8 mouse cellular contexts compared by ENCODE assay signal in the genomic region with DNA sequence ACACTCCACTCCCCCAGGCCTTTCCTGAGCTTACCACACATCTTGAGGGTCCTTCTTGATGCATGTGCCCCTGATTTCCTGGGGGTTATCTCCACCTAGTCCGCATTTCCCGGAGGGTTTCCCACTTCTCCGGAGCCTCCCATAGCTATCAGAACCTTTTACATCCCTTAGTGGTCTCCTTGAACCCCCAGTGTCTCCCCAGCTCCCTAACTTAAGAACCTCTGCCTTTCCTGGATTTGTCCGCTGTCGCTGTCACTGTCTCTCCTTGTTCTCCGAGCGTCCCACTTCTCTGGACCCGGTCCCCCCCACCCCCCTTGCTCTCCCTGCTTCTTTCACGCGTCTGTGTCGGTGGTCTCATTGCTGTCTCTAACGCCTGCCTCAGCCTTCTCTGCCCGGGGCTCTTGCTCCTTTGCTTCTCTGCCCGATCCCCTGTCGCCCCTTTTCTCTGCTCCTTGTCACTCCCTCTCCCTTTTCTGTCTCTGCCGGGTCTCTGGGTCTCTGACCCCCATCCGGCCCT. TPM values are rescaled to one million over a fixed set of nuclear protein-coding genes. Genes with fewer than 3 reads are reported as not detected.
DNase-seq lines count a peak whose midpoint lies in the region; ATAC-seq and TF ChIP-seq lines count a peak whose summit lies in the region.

No protein-coding gene starts in this region.

- H3K9me3 ChIP-seq in embryonic facial prominence, embryonic 13.5 days = no peaks in the 10 kb centered on the region
- H3K9me3 ChIP-seq in limb, embryonic 12.5 days = no peaks in the 10 kb centered on the region

- H3K36me3 ChIP-seq in embryonic facial prominence, embryonic 13.5 days = no peaks in the 10 kb centered on the region
- H3K36me3 ChIP-seq in limb, embryonic 12.5 days = peaks cover 6% of the 10 kb centered on the region; the same call in 1 of the 2 replicates

- peak overlapping the region; percentile 89 for H3K4me2 ChIP-seq in embryonic facial prominence, embryonic 13.5 days
- peak overlapping the region; percentile 86 for H3K4me2 ChIP-seq in limb, embryonic 12.5 days

- WGBS in lung, adult 2 months = 0% methylated on average over 17 of the region's 17 CpGs
- under 1% methylated on average over 17 of the region's 17 CpGs for WGBS in embryonic facial prominence, embryonic 13.5 days
- under 1% methylated on average over 17 of the region's 17 CpGs for WGBS in limb, embryonic 12.5 days
- under 1% methylated on average over 17 of the region's 17 CpGs for WGBS in olfactory bulb, adult 2 months

- DNase-seq in lung, adult 2 months = no peak
- DNase-seq in lung, postnatal 25 days (ENCODE audit: low spot score) = no peak
- DNase-seq in c-Kit-positive CD71-positive TER-119-positive erythroid progenitor cells, embryonic 14.5 days (ENCODE audit: low spot score) = no peak
- no peak for DNase-seq in adrenal gland, postnatal 25 days
- DNase-seq in ovary, postnatal 14 days (ENCODE audit: low spot score) = no peak

- no peaks in the 10 kb centered on the region for H3K27me3 ChIP-seq in embryonic facial prominence, embryonic 13.5 days
- no peaks in the 10 kb centered on the region for H3K27me3 ChIP-seq in limb, embryonic 12.5 days

- peaks cover 43% of the 10 kb centered on the region for H3K4me1 ChIP-seq in lung, adult 2 months (ENCODE audit: control insufficient read depth, insufficient read depth, low read length)
- H3K4me1 ChIP-seq in embryonic facial prominence, embryonic 13.5 days = peaks cover 76% of the 10 kb centered on the region
- peaks cover 78% of the 10 kb centered on the region for H3K4me1 ChIP-seq in limb, embryonic 12.5 days (replicated peaks)
- H3K4me1 ChIP-seq in olfactory bulb, adult 2 months (ENCODE audit: control insufficient read depth, insufficient read depth, low read length) = peaks cover 49% of the 10 kb centered on the region

- ATAC-seq in embryonic facial prominence, embryonic 13.5 days (ENCODE audit: insufficient number of reproducible peaks, insufficient read depth, low FRiP score, low TSS enrichment, low read depth) = no peak
- ATAC-seq in limb, embryonic 12.5 days (ENCODE audit: insufficient number of reproducible peaks, insufficient read depth, low FRiP score, low TSS enrichment, low read depth) = no peak

- peak overlapping the region; percentile 98 for H3K4me3 ChIP-seq in lung, adult 2 months (replicated peaks; ENCODE audit: extremely low read depth, low read depth, low read length)
- peak overlapping the region; percentile 66 for H3K4me3 ChIP-seq in embryonic facial prominence, embryonic 13.5 days
- peak overlapping the region; percentile 92 for H3K4me3 ChIP-seq in limb, embryonic 12.5 days (replicated peaks)
- peak overlapping the region; percentile 98 for H3K4me3 ChIP-seq in olfactory bulb, adult 2 months (ENCODE audit: insufficient read depth, low read depth, low read length)

- peak overlapping the region; percentile 91 for H3K9ac ChIP-seq in embryonic facial prominence, embryonic 13.5 days
- peak overlapping the region; percentile 94 for H3K9ac ChIP-seq in limb, embryonic 12.5 days (replicated peaks)

- H3K27ac ChIP-seq in embryonic facial prominence, embryonic 13.5 days = peak overlapping the region; percentile 83
- H3K27ac ChIP-seq in limb, embryonic 12.5 days = peak overlapping the region; percentile 85
- peak overlapping the region; percentile 93 for H3K27ac ChIP-seq in olfactory bulb, adult 2 months (ENCODE audit: insufficient read depth, low read depth, low read length)

- TF ChIP-seq POLR2A in lung, adult 2 months (IDR thresholded peaks at IDR 0.05; ENCODE audit: borderline replicate concordance, extremely low read depth, low read depth, low read length) = no peak
- no peak for TF ChIP-seq POLR2A in olfactory bulb, adult 2 months (IDR thresholded peaks at IDR 0.05; ENCODE audit: insufficient read depth, low read depth, low read length)

- TF ChIP-seq CTCF in lung, adult 2 months (IDR thresholded peaks at IDR 0.05; ENCODE audit: insufficient read depth, low read length) = no peak
- no peak for TF ChIP-seq CTCF in olfactory bulb, adult 2 months (IDR thresholded peaks at IDR 0.05; ENCODE audit: insufficient read depth, low read depth, low read length)

RNA-seq across cellular contexts. Expression of a gene that starts 53.6 kb away (rescaled TPM):
- polyA plus RNA-seq in lung, adult 2 months (2012; rRNA removed) = 174 and 258 TPM in 2 replicates
- 197 TPM in 2 replicates for polyA plus RNA-seq in embryonic facial prominence, embryonic 13.5 days (2015; fragmentation: Nextera tagmentation; extraction: Ambion mirVana)
- 103 and 121 TPM in 2 replicates for polyA plus RNA-seq in limb, embryonic 12.5 days (2016; fragmentation: Nextera tagmentation; extraction: Ambion mirVana)
- polyA plus RNA-seq in olfactory bulb, adult 2 months (2012; ENCODE audit: insufficient read depth, insufficient read length, low replicate concordance, missing spikeins) = not detected in 2 replicates
- total RNA-seq in adrenal gland, postnatal 25 days (2021) = 42.3 and 50.9 TPM in 2 replicates
